Mouse (Mus musculus) brain, embryonic 14.5 days (tissue): ENCODE data around the gene Pik3r5.

Experiments used
- CTCF ChIP-seq: fragments of 200-500 bp; IDR thresholded peaks from 2 replicates; pipeline ENCODE4 v1.5.1; 2012; ENCODE audit warnings: inconsistent platforms, mild to moderate bottlenecking, moderate library complexity, borderline replicate concordance; ENCODE audit not compliant: insufficient read depth, insufficient read length; ENCODE audit errors: extremely low read depth
- POLR2A ChIP-seq: fragments of 200-500 bp; IDR thresholded peaks from 2 replicates; pipeline ENCODE4 v1.6.1; 2012; ENCODE audit warnings: mild to moderate bottlenecking, inconsistent platforms, borderline replicate concordance; ENCODE audit not compliant: poor library complexity, insufficient read depth, insufficient read length, severe bottlenecking; ENCODE audit errors: extremely low read depth

DNA sequence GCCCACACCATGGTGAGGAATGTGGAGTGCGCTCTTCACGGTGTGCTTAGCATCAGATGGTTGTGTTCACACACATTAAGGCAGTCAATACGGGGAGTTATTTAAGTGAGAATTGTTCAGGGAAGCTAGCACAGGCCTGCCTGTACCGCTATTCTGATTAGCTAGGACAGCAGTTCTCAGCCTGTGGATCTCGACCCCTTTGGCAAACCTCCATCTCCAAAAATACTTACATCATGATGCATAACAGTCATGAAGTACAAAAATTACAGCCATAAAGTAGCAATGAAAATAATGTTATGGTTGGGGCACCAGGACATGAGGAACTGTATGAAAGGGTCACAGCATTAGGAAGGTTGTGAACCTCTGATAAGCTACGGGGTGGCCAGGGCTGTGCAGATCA lies 45.7 kb downstream of the Pik3r5 start:
- TF ChIP-seq POLR2A: no peak
- TF ChIP-seq CTCF: no peak
